Mouse (Mus musculus) T-helper 1 cell (primary cell): ENCODE results near the gene Ltbp1.

Experiments
- in situ Hi-C: fragments of 300-600 bp; cut with MboI, MseI; formaldehyde crosslinking; loops from one replicate; pipeline ENCODE4 v1.15.1; 2025; ENCODE audit warnings: high pct_unique_total_duplicates

Ltbp1 gene

GRCm38 (mm10) chr17:75004820-75005219, 548 bp upstream of the Ltbp1 start:
- in situ Hi-C loops = loop anchor here (10.0 kb wide), 1 partner anchor 200 kb away; no protein-coding TSS in a partner anchor

- in situ Hi-C loops = loop anchor here (10.0 kb wide), 1 partner anchor 201 kb away; no protein-coding TSS in a partner anchor
These were observed 615 bp downstream of the Ltbp1 start for GRCm38 (mm10) chr17:75005685-75006680.

- in situ Hi-C loops = no loop called here
These were observed 5.6 kb downstream of the Ltbp1 start for GRCm38 (mm10) chr17:75010955-75011354.

GRCm38 (mm10) chr17:75013211-75013610, 7.8 kb downstream of the Ltbp1 start:
- in situ Hi-C loops = no loop called here

GRCm38 (mm10) chr17:75013868-75014267, 8.5 kb downstream of the Ltbp1 start:
- in situ Hi-C loops = no loop called here

- in situ Hi-C loops = no loop called here
These were observed 9.4 kb downstream of the Ltbp1 start for GRCm38 (mm10) chr17:75014601-75015356.

- in situ Hi-C loops = no loop called here
These were observed 10.2 kb downstream of the Ltbp1 start for GRCm38 (mm10) chr17:75015546-75015945.

- in situ Hi-C loops = no loop called here
These were observed 12.1 kb downstream of the Ltbp1 start for GRCm38 (mm10) chr17:75017423-75017822.

GRCm38 (mm10) chr17:75018142-75018541, 12.8 kb downstream of the Ltbp1 start:
- in situ Hi-C loops = no loop called here

GRCm38 (mm10) chr17:75020026-75020425, 14.7 kb downstream of the Ltbp1 start:
- in situ Hi-C loops = no loop called here

GRCm38 (mm10) chr17:75020619-75021018, 15.3 kb downstream of the Ltbp1 start:
- in situ Hi-C loops = no loop called here

GRCm38 (mm10) chr17:75027358-75028131, 22.2 kb downstream of the Ltbp1 start:
- in situ Hi-C loops = no loop called here

- in situ Hi-C loops = loop anchor here (5.0 kb wide), 1 partner anchor 94 kb away; no protein-coding TSS in a partner anchor
These were observed 28.0 kb downstream of the Ltbp1 start for GRCm38 (mm10) chr17:75033356-75033755.

GRCm38 (mm10) chr17:75033872-75034615, 28.7 kb downstream of the Ltbp1 start:
- in situ Hi-C loops = loop anchor here (5.0 kb wide), 1 partner anchor 93 kb away; no protein-coding TSS in a partner anchor

GRCm38 (mm10) chr17:75036881-75037280, 31.5 kb downstream of the Ltbp1 start:
- in situ Hi-C loops = no loop called here

- in situ Hi-C loops = no loop called here
These were observed 33.6 kb downstream of the Ltbp1 start for GRCm38 (mm10) chr17:75039017-75039416.

- in situ Hi-C loops = no loop called here
These were observed 44.1 kb downstream of the Ltbp1 start for GRCm38 (mm10) chr17:75049366-75049969.

- in situ Hi-C loops = loop anchor here (10.0 kb wide), 1 partner anchor 463 kb away; no protein-coding TSS in a partner anchor
These were observed 46.1 kb downstream of the Ltbp1 start for GRCm38 (mm10) chr17:75051440-75051925.

GRCm38 (mm10) chr17:75055235-75055634, 49.9 kb downstream of the Ltbp1 start:
- in situ Hi-C loops = loop anchor here (10.0 kb wide), 1 partner anchor 460 kb away; no protein-coding TSS in a partner anchor

GRCm38 (mm10) chr17:75055961-75056360, 50.6 kb downstream of the Ltbp1 start:
- in situ Hi-C loops = loop anchor here (10.0 kb wide), 1 partner anchor 459 kb away; no protein-coding TSS in a partner anchor
